ENCODE assay signal across 22 mouse cellular contexts in genomic region chr4:53794257-53794966, GRCm38 (mm10). TPM values are rescaled to one million over a fixed set of nuclear protein-coding genes. Genes with fewer than 3 reads are reported as not detected.
"Had no signal": no experiment of that assay in that cellular context is flagged by ENCODE, and none has a peak within 500 bp of the region (broad histone marks: within the 10 kb centered on the region; RNA-seq: fewer than 3 reads in every experiment).

No protein-coding gene starts in this region.

- H3K27me3 ChIP-seq: kidney, embryonic 15.5 days; limb, embryonic 15.5 days; midbrain, embryonic 12.5 days had no signal

- DNase-seq: kidney, adult 2 months; kidney, postnatal 10 days; kidney, postnatal 36 days; layer of hippocampus, postnatal 36 days; left cerebral cortex, postnatal 4 days; liver, postnatal 0 days; lung, embryonic 14.5 days; lung, postnatal 10 days; lung, postnatal 4 days; thymus, postnatal 36 days had no signal

- H3K9me3 ChIP-seq: kidney, embryonic 15.5 days; limb, embryonic 12.5 days; limb, embryonic 15.5 days; midbrain, embryonic 12.5 days had no signal

- H3K4me1 ChIP-seq: limb, embryonic 12.5 days; limb, embryonic 15.5 days had no signal

- H3K9ac ChIP-seq: kidney, embryonic 15.5 days; limb, embryonic 12.5 days; limb, embryonic 15.5 days; liver, embryonic 14.5 days; liver, postnatal 0 days; lung, embryonic 14.5 days; midbrain, embryonic 12.5 days had no signal

- H3K4me2 ChIP-seq: kidney, embryonic 15.5 days; limb, embryonic 12.5 days; limb, embryonic 15.5 days; liver, embryonic 11.5 days; lung, embryonic 14.5 days; midbrain, embryonic 12.5 days had no signal

- H3K27ac ChIP-seq: kidney, embryonic 15.5 days; left cerebral cortex, adult 2 months; limb, embryonic 12.5 days; limb, embryonic 15.5 days; liver, embryonic 14.5 days had no signal

- H3K4me3 ChIP-seq: kidney, embryonic 15.5 days; left cerebral cortex, adult 2 months; limb, embryonic 12.5 days; limb, embryonic 15.5 days; midbrain, embryonic 12.5 days had no signal

- ATAC-seq: intestine, postnatal 0 days; liver, postnatal 0 days; midbrain, embryonic 16.5 days had no signal

- H3K36me3 ChIP-seq: kidney, embryonic 15.5 days; limb, embryonic 12.5 days; limb, embryonic 15.5 days; midbrain, embryonic 12.5 days had no signal

RNA-seq across cellular contexts. Expression of gene Tal2, which starts 14.9 kb away (rescaled TPM):
- polyA plus RNA-seq: liver, embryonic 11.5 days; liver, embryonic 14.5 days; liver, postnatal 0 days; small intestine, adult 2 months; spleen, adult 2 months; thymus, postnatal 0 days had no signal
